Mouse (Mus musculus) midbrain, embryonic 13.5 days (tissue): ENCODE data around the gene Cd300e. TPM values are rescaled to one million over a fixed set of nuclear protein-coding genes. Genes with fewer than 3 reads are reported as not detected.
"Not testable (repeated sequence)": the region's sequence is repeated elsewhere in the genome, so short reads cannot be mapped to it uniquely, and the experiment has no call there.

Source experiments
- ATAC-seq: fragments of 200-750 bp; cut with Nextera tagmentation; 2 replicates; pipeline ENCODE4 v1.8.0; 2017; ENCODE audit warnings: mild to moderate bottlenecking, moderate TSS enrichment, moderate library complexity
- H3K27ac ChIP-seq: fragments of 300-500 bp; sonication (generic); 2 replicates; pipeline ENCODE4 v1.5.1; 2015; ENCODE audit warnings: inconsistent platforms, mild to moderate bottlenecking, moderate library complexity
- H3K27me3 ChIP-seq: fragments of 300-500 bp; sonication (generic); 2 replicates; pipeline ENCODE4 v1.6.1; 2015; ENCODE audit warnings: mild to moderate bottlenecking, inconsistent platforms
- H3K36me3 ChIP-seq: fragments of 300-500 bp; sonication (generic); 2 replicates; pipeline ENCODE4 v1.6.1; 2015; ENCODE audit warnings: mild to moderate bottlenecking, inconsistent platforms
- H3K4me1 ChIP-seq: fragments of 300-500 bp; sonication (generic); replicated peaks from 2 replicates; pipeline ENCODE4 v1.6.1; 2015; ENCODE audit warnings: inconsistent platforms
- H3K4me2 ChIP-seq: fragments of 300-500 bp; sonication (generic); replicated peaks from 2 replicates; pipeline ENCODE4 v1.6.1; 2015; ENCODE audit warnings: moderate library complexity, mild to moderate bottlenecking, inconsistent platforms
- H3K4me3 ChIP-seq: fragments of 300-500 bp; sonication (generic); replicated peaks from 2 replicates; pipeline ENCODE4 v1.5.1; 2015; ENCODE audit warnings: mild to moderate bottlenecking, inconsistent platforms
- H3K9ac ChIP-seq: fragments of 300-500 bp; sonication (generic); replicated peaks from 2 replicates; pipeline ENCODE4 v1.6.1; 2015; ENCODE audit warnings: mild to moderate bottlenecking, inconsistent platforms
- H3K9me3 ChIP-seq: fragments of 300-500 bp; sonication (generic); 2 replicates; pipeline ENCODE4 v1.6.1; 2016; ENCODE audit warnings: mild to moderate bottlenecking, inconsistent platforms
- WGBS: fragments of 180-500 bp; shearing (Covaris S2); methylation state at CpG from one replicate; pipeline ENCODE4 v1.1.7; 2015; 5-methylcytosine and 5-hydroxymethylcytosine counted together
- polyA plus RNA-seq: library from polyadenylated mRNA; unstranded; fragments of >200 nt; fragmentation: Nextera tagmentation; extraction: Ambion mirVana; gene quantifications from 2 replicates; pipeline ENCODE4 v1.2.1, GENCODE M21; 2015

Cd300e gene
- polyA plus RNA-seq, 1 experiment from 2014 or later: not detected

DNA sequence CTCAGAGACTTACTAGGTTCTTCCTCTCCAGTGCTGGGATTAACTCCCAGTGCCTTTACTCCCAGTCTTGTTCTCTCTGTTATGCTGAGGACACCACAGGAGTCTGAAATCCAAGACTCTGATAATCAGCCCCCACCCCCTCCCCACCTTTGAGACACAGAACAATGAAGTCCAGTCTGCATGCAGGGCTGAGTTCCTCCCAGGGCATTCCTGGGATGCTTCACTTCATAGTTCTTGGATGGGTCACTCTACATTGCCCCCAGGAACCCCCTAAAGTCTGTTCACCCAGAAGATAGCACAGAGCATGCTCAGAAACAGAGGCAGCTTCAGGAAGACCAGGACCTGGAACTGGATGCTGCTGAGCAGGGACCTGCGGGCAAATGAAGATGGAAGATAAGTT is 9.0 kb downstream of the Cd300e start:
- H3K36me3 ChIP-seq: no peaks in the 10 kb centered on the region
- WGBS: 93% methylated on average over 1 of the region's 1 CpGs
- H3K27me3 ChIP-seq: 0 out of 2 replicates have a peak, but pooled peaks cover 7% of the 10 kb centered on the region
- no peak overlapping the region for H3K4me3 ChIP-seq
- H3K27ac ChIP-seq: no peak overlapping the region
- no peak overlapping the region for H3K4me2 ChIP-seq
- no peaks in the 10 kb centered on the region for H3K9me3 ChIP-seq
- H3K9ac ChIP-seq: no peak overlapping the region
- no peaks in the 10 kb centered on the region for H3K4me1 ChIP-seq
- ATAC-seq: no peak

- 4% methylated on average over 9 of the region's 9 CpGs for WGBS
- no peak overlapping the region for H3K4me2 ChIP-seq
- no peak overlapping the region for H3K9ac ChIP-seq
- H3K27ac ChIP-seq: no peak overlapping the region
- H3K4me1 ChIP-seq: no peaks in the 10 kb centered on the region
- 0 out of 2 replicates have a peak, but pooled peaks cover 7% of the 10 kb centered on the region for H3K27me3 ChIP-seq
- H3K4me3 ChIP-seq: no peak overlapping the region
- H3K9me3 ChIP-seq: no peaks in the 10 kb centered on the region
- H3K36me3 ChIP-seq: no peaks in the 10 kb centered on the region
- ATAC-seq: no peak
These were observed 9.8 kb downstream of the Cd300e start for GRCm38 (mm10) chr11:115052206-115052605.

DNA sequence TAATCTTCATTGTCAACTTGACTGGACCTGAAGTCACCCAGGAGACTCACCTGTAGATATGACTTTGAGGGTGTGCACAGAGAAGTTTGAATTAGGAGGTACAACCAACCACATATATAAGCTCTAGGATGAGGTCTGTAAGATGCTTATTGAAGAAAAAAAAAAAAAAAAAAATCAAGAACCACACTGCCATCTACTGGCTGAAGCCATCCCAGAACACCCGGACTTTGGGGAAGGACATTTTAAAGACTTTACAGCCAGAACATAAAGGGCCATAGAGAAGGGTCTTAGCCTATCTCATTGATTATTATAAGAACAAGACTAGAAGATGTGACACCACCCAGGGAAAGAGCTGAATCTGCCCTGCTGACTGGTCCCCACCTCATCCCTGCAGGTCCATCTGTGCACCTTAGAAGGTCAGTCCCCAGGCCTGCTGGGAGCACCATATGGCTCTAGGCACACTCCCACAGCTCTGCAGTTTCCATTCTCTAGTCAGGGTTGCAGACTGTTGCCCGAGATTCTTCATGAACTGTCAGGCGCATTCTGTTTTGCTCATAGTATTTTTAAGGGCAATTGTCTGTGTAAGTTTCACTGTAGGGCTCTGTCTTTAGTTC is 12.6 kb downstream of the Cd300e start:
- Histone ChIP-seq H3K27me3 (0 out of 2 replicates have a peak, but pooled peaks cover 7% of the 10 kb centered on the region), H3K4me3 (no peak overlapping the region), H3K9ac (no peak overlapping the region), H3K9me3 (no peaks in the 10 kb centered on the region), H3K4me1 (no peaks in the 10 kb centered on the region), H3K36me3 (no peaks in the 10 kb centered on the region), H3K27ac (no peak overlapping the region), H3K4me2 (no peak overlapping the region)
- no peak for ATAC-seq
- WGBS: 52% methylated on average over 3 of the region's 3 CpGs

- ATAC-seq: no peak
- H3K9me3 ChIP-seq: no peaks in the 10 kb centered on the region
- no peak within 1 kb of the TSS for H3K9ac ChIP-seq
- no peak within 1 kb of the TSS for H3K27ac ChIP-seq
- no peaks in the 10 kb centered on the region for H3K36me3 ChIP-seq
- H3K4me2 ChIP-seq: no peak within 1 kb of the TSS
- no peak within 1 kb of the TSS for H3K4me3 ChIP-seq
- 0 out of 2 replicates have a peak, but pooled peaks cover 7% of the 10 kb centered on the region for H3K27me3 ChIP-seq
- WGBS: 78% methylated on average over 2 of the region's 2 CpGs
- no peaks in the 10 kb centered on the region for H3K4me1 ChIP-seq
These were observed 13.7 kb downstream of the Cd300e start, which contains the start of gene Cd300ld3 for GRCm38 (mm10) chr11:115048259-115048658. Cd300ld3 (minus strand) TSS chr11:115048409.

DNA sequence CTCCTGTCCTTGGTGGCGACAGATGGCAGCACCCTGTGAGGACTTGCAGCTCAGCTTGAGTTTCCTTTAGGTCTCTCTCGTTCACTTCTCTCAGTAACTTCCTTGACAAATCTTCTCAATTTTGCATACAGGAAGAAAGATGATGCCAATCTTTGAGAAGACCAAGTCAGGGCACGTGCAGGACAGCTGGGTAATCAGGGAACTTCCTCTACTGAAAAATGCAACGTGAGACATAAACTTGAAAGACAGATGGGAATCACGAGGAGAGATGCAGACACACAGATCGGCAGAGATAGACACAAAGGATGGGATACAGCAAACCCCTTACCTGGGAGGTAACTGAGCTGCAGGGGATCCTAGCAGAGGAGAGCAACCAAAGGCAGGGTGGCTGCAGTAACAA is 24.3 kb downstream of the Cd300e start, which contains the start of gene Cd300ld5:
Gene Cd300ld5, minus strand, starts transcription at position 101 of the 400 bp plus-strand sequence.
- H3K36me3 ChIP-seq, H3K4me3 ChIP-seq, H3K4me2 ChIP-seq, ATAC-seq, H3K9me3 ChIP-seq, H3K27ac ChIP-seq, H3K9ac ChIP-seq, H3K4me1 ChIP-seq, H3K27me3 ChIP-seq: not testable (repeated sequence)
- no CpG with 5 or more reads among the region's 6 CpGs for WGBS

DNA sequence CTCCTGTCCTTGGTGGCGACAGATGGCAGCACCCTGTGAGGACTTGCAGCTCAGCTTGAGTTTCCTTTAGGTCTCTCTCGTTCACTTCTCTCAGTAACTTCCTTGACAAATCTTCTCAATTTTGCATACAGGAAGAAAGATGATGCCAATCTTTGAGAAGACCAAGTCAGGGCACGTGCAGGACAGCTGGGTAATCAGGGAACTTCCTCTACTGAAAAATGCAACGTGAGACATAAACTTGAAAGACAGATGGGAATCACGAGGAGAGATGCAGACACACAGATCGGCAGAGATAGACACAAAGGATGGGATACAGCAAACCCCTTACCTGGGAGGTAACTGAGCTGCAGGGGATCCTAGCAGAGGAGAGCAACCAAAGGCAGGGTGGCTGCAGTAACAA is 35.1 kb downstream of the Cd300e start, which contains the start of gene Cd300ld4:
Gene Cd300ld4, minus strand, starts transcription at position 101 of the 400 bp plus-strand sequence.
- not testable (repeated sequence) for H3K9ac ChIP-seq, H3K4me1 ChIP-seq, H3K27me3 ChIP-seq, H3K4me3 ChIP-seq, H3K9me3 ChIP-seq, ATAC-seq, H3K36me3 ChIP-seq, H3K4me2 ChIP-seq, H3K27ac ChIP-seq
- no CpG with 5 or more reads among the region's 6 CpGs for WGBS

GRCm38 (mm10) chr11:115016093-115016492 is 45.9 kb downstream of the Cd300e start, which contains the start of gene Cd300ld2:
Cd300ld2 (minus strand) TSS chr11:115016193.
- no CpG with 5 or more reads among the region's 7 CpGs for WGBS
- not testable (repeated sequence) for H3K4me3 ChIP-seq, H3K36me3 ChIP-seq

GRCm38 (mm10) chr11:115004070-115004469 is 57.9 kb downstream of the Cd300e start:
- no peak for ATAC-seq
- no peaks in the 10 kb centered on the region for H3K36me3 ChIP-seq
- H3K27ac ChIP-seq: no peak overlapping the region
- H3K4me3 ChIP-seq: no peak overlapping the region
- 85% methylated on average over 5 of the region's 5 CpGs for WGBS
- no peaks in the 10 kb centered on the region for H3K27me3 ChIP-seq
- H3K9ac ChIP-seq: no peak overlapping the region
- no peak overlapping the region for H3K4me2 ChIP-seq
- no peaks in the 10 kb centered on the region for H3K9me3 ChIP-seq
- no peaks in the 10 kb centered on the region for H3K4me1 ChIP-seq

More at GRCm38 (mm10) chr11:115016093-115016492, 45.9 kb downstream of the Cd300e start, which contains the start of gene Cd300ld2:
- H3K27ac ChIP-seq, ATAC-seq, H3K9ac ChIP-seq, H3K9me3 ChIP-seq, H3K4me1 ChIP-seq, H3K4me2 ChIP-seq, H3K27me3 ChIP-seq: not testable (repeated sequence)

Other genes with a start within 250 kb of the Cd300e start
- 5.9 and 7.1 TPM in 2 replicates for gene Gprc5c, start 211.0 kb downstream of the Cd300e start, polyA plus RNA-seq
- 0.55 and 0.67 TPM in 2 replicates for gene Cd300a, start 172.1 kb downstream of the Cd300e start, polyA plus RNA-seq
- gene Cd300lb, start 127.8 kb downstream of the Cd300e start, polyA plus RNA-seq: 0.05 TPM in 1 of 2 replicates, not detected in the other
- not detected in 2 replicates for gene Cd300c, start 93.0 kb downstream of the Cd300e start, polyA plus RNA-seq
- gene Cd300ld, start 72.3 kb downstream of the Cd300e start, polyA plus RNA-seq: not detected in 2 replicates
- 0.81 and 0.82 TPM in 2 replicates for gene Cd300c2, start 60.3 kb downstream of the Cd300e start, polyA plus RNA-seq
- not detected in 2 replicates for gene Cd300ld2, start 46.0 kb downstream of the Cd300e start, polyA plus RNA-seq
- not detected in 2 replicates for gene Cd300ld4, start 35.2 kb downstream of the Cd300e start, polyA plus RNA-seq
- gene Cd300ld5, start 24.4 kb downstream of the Cd300e start, polyA plus RNA-seq: not detected in 2 replicates
- not detected in 2 replicates for gene Cd300ld3, start 13.8 kb downstream of the Cd300e start, polyA plus RNA-seq
- 0.63 and 1.3 TPM in 2 replicates for gene Rab37, start 29.3 kb upstream of the Cd300e start, polyA plus RNA-seq
- 0.28 TPM in 1 of 2 replicates, not detected in the other for gene Cd300lf, start 71.8 kb upstream of the Cd300e start, polyA plus RNA-seq
- 30.4 and 34.3 TPM in 2 replicates for gene Slc9a3r1, start 101.2 kb upstream of the Cd300e start, polyA plus RNA-seq
- 10.3 and 10.7 TPM in 2 replicates for gene Tmem104, start 125.3 kb upstream of the Cd300e start, polyA plus RNA-seq
- gene Nat9, start 125.7 kb upstream of the Cd300e start, polyA plus RNA-seq: 20.9 and 23.7 TPM in 2 replicates
- 0.06 and 0.12 TPM in 2 replicates for gene Grin2c, start 205.1 kb upstream of the Cd300e start, polyA plus RNA-seq
- gene Fdxr, start 214.9 kb upstream of the Cd300e start, polyA plus RNA-seq: 19.3 and 24.1 TPM in 2 replicates
- 0.41 and 0.43 TPM in 2 replicates for gene Fads6, start 235.5 kb upstream of the Cd300e start, polyA plus RNA-seq
- gene Otop2, start 245.0 kb upstream of the Cd300e start, polyA plus RNA-seq: not detected in 2 replicates